Mouse (Mus musculus): ENCODE measurements around the gene Mpz.

DNA sequence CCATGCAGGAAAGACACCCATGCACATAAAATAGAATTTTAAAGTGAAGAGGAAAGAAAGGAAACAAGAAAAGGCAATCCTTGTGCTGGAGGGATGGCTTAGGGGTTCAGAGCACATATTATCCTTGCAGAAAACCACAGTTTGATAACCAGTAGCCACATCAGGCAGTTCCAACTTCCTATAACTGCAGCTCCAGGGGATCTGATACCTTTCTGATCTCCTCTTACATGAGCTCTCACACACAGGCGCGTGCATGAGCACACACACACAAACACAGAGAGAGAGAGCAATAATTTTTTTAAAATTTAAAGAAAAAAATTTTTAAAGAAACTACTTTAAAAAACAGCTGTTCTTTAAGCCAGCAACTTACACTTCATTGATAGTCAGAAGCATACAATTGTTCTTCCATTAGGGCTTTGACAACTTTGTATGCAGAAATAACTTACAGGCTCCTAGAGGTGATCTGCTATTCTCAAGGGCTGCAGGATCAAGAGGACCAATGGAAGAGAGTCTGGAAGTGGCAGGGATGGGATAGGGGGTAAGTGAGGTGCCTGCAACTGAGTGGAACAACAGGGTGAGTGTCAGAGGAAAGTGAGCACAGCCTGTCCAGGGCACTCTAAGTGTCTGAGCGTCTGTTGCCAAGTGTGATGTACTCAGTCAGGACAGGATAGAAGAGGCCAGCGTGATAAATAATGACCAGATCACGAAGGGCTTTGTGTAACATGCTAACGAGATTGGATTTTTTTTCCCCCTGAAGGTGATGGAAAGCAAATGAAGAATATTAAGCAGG lies 55.4 kb downstream of the Mpz start:
- no peak for TF ChIP-seq CTCF (IDR thresholded peaks at IDR 0.05; ENCODE audit: low read depth)
- TF ChIP-seq EP300 (IDR thresholded peaks at IDR 0.05; ENCODE audit: low read depth), result no peak
